Mouse (Mus musculus): ENCODE data around the gene Fmo5.

The Fmo5 gene

DNA sequence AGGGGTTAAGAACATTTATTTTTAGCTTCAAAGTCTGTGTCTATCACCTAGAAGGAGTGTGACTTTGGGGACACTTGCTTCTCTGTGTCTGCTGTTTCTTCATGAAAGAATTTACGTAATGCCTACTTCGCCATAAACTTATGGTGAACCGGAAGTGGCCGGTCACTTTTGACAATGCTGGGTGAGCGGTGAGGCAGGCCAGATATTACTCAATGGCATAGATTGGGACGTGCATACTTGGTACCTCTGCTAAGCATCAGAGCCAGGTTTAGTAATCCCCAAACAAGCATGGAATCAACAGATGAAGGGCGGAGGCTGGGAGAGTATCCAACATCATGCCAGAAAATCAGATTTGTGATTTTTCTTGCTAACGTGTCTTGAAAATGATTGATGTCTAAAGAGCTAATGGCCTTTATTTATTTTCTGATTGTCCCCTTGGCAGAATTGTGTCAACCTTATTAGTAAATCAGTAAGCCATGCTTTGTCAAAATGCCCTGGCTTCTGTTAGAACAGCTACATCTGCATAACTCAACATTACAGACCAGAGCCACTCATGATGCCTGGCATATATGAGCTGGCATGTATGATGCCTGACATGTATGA is 2.8 kb downstream of the Fmo5 start:
- DNase-seq (ENCODE audit: low read depth) = no peak

DNA sequence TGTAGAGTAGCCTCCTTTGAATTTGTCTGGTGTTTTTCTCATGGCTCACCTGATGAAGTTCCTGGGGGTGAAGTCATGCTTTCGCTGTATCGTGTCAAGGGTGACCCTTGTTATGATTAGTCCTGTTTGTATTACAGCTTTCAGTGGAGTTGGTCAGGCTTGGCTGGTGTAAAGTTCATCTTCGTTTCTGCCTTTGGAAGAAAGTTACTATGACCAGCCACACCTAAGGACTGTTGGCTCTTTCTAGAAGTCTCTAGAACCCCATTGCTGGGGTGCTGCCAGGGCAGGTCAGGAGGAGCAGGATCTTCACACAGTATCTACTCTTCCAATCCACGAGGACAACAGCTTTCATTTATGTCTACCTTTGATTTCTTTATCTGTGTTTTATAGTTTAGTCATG is 4.9 kb downstream of the Fmo5 start:
- DNase-seq (ENCODE audit: low read depth) = no peak

DNA sequence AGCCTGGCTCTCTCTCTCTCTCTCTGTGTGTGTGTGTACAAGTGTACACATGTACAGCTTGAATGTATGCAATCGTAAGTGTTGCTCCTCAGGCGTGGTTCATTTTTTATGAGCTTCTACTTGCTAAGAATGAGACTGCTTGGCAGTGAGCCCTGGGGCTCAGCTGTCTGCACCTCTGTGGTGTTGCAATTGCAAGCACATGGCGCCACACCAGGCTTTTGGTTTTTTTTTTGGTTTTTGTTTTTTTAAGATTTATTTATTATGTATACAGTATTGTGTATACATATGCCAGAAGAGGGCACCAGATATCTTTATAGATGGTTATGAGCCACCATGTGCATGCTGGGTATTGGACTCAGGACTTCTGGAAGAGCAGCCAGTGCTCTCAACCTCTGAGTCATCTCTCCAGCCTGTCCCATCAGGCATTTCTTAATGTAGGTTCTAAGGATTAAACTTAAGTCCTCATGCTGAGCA is 5.7 kb downstream of the Fmo5 start:
- DNase-seq (ENCODE audit: low read depth) = no peak

DNA sequence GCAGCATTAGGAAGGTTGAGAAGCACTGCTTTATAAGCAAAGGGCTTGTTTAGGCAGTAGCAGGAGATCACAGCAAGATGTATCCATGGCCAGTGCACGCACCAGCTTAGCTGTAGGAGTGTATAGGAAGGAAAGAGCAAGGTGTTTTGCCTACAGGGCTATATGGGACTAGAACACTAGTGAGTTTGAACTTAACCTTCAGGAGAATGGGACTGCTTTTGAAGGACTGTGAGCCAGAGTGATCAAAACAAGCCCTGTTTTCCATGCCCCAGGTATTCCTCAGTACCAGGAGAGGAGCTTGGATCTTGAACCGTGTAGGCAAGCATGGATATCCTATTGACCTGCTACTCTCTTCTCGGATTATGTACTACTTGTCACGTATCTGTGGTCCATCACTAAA is 12.8 kb downstream of the Fmo5 start:
- DNase-seq (ENCODE audit: low read depth) = no peak

DNA sequence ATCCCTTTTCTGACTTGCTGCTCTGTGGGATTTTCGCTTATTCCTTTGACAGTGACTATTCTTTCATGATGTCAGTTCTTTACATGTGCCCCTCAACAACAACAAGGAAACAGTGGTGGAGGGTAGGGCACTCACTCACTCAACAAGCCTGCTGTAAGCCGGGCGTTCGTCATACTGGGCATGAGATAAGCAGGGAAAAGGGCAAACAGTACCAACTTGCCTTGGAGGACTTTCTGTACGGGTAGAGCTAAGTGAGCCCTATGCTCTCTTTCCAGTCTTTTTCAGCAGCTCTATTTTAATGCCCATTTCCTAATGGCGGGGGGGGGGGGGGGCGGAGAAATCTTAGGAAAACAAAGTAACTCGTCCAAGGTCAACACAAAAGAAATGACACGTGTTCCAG is 13.4 kb downstream of the Fmo5 start:
- DNase-seq (ENCODE audit: low read depth) = no peak

DNA sequence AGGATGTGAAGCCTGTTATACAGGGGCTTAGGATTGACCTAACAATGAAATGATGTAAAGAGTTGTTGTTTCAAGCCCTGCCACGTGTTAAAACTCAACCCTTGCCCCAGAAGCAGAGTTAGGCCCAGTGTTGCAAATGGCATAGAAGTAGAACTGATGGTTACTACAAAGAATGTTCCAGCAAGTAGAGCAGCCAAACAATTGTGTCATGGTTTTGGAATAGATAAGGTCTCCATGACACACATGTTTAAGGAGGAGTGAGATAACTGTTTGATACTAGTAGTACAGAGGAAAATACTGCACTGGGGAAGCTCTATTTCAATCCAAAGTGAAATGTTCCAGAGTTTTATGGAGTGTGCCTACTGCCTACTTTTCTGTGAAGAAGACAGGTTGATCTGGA is 19.9 kb downstream of the Fmo5 start:
- no peak for DNase-seq (ENCODE audit: low read depth)

DNA sequence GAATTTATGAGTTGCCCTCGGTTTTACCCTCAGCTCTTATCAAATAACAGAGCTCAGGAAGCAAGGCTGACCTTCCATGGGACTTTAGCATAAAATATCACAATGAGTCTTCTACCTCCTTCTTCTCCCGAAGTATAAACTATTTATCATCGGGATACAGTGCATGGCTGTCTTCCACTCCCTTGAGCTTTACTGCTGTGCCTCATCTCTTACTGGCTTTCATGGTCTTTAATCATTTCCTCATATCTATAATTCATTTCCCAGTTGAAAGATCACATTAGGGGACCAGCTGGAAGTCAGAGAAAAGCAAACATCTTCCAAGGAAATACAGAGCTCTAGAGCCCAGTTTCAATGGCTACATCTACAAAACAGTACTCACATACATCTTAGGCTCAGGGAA is 20.4 kb downstream of the Fmo5 start:
- no peak for DNase-seq (ENCODE audit: low read depth)

DNA sequence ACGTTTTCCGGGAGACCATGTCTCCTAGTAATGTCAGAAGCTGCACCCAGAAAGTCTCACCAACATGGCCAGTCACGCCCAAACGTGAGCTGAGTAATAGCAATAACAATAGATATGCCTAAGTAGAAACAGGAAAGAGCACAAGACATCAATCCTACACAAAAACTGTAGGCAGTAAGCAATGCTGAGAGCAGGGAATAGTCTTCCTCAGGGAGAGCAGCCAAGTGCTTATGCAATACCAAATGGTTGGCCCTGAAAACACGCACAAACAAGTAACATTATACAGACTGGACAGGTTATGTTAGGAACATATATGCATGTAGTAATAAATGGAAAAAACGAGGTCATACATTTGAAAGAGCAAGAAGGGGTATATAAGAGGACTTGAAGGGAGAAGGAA is 20.9 kb downstream of the Fmo5 start:
- no peak for DNase-seq (ENCODE audit: low read depth)

DNA sequence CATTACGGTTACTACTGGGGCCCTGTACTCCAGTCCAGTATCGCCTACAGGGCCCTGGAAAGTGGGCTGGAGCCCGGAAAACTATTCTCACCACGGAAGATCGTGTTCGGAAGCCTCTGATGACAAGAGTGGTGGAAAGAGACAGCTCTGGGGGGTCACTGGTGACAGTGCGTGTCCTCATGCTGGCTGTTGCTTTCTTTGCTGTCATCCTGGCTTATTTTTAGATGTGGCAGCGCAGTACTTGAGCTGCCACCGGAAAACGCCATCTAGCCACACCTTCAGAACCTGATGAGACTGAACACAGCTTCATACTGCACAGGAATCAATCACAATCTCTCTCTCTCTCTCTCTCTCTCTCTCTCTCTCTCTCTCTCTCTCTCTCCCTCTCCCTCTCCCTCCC is 23.0 kb downstream of the Fmo5 start:
- DNase-seq (ENCODE audit: low read depth) = no peak

DNA sequence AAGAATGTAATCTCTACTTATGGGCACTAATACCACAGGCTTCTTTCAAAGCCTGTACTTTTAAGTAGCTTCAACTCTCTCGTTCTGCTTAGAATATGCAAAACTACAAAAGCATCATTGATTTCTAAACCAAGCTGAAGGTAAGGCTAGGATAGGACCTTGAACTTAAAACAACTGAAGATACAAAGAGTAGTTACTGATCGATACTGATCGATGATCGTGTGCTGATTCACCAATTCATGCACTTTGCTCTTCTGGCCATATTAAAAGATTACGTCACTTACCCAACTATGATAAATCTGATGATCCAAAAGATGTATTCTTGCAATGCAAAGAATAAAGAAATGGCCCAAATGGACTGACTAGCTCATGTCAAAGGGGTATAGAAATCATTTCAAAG is 25.2 kb downstream of the Fmo5 start:
- DNase-seq (ENCODE audit: low read depth) = no peak

DNA sequence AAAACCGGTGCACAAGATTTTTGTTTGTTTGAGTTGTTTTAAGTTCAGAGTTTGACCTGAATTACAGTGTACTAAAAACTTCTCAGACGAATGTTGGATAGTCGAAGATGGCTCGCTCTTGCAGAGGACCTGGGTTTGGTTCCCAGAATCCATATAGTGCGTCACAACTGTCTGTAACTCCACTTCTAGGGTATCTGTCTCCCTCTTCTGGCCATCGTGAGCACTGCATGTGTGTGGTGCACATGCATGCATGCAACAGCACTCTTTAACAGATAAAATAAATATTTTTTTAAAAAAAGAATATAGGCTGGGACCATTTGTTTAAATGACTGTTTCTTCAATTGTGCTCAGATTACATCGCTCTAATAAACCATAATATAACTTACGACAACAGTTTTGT is 26.3 kb downstream of the Fmo5 start:
- DNase-seq (ENCODE audit: low read depth) = peak; percentile 11

DNA sequence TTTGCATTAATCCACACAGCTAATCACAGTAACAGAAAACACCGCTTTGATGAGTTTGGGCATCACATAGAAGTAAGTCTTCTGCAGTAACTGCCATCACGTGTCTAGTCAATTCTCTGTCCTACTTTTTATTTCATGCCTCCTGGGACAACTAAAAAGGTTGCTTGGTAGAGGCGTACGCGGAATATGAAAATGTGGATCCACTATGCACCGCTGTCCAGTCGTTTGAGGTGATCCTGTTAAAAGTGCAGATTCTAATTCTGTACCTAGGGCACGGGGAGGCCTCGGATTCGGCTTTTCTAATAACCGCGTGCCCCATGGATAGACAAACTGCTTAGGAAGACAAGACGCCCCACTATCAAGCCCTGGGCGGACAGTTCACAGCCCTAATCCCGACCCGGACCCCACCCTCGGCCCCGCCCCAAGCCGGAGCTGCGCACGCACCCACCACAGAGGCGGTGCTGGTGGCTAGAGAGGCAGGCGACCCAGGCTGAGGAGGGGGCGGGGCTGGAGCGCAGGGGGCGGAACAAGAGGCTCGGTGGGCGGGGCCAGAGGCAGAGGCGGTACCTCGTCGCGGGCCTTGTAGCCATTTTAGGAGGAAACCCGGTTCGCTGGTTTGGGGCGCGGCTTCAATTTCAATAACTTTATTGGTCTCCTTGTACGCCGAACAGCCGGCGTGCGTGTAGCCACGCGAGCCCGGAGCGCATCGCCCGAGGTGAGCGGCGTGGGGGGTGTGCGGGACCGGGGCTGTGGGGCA is 29.2 kb downstream of the Fmo5 start, which contains the start of gene Prkab2:
Gene Prkab2 (plus strand): TSS at position 539 of the 757 bp plus-strand sequence.
- peak; percentile 92 for DNase-seq (ENCODE audit: low read depth)

DNA sequence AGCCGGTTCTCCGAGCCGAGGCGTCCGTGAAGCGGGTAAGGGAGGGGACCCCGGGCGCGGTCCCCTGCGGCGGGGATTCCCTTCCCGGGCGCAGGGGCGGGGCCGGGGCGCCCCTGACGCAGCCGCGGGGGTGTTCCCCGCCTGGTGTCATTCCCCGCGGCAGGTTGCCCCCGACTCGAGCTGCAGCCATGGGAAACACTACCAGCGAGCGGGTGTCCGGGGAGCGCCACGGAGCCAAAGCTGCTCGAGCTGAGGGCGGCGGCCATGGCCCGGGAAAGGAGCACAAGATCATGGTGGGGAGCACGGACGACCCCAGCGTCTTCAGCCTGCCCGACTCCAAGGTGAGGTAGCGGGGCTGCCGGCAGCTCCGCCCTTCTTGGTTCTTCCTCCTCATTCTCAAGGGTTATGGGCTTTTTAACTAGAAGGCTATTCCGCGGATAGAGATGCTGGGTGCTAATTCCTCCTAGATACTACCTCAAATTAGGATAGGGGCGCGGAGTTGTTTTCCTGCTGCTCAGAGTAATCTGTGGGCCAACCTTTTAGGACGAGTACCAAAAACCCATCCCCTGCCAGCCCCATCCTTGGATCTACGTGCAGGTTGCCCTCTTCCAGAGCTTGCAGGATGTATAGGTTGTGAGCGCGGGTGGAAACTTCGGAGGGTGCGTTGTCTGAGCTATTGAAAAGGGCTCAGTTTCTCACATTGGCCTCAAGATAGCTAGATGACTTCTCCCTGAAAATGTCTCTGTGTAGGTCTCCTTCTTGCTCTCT is 30.0 kb downstream of the Fmo5 start:
- DNase-seq (ENCODE audit: low read depth) = peak; percentile 48

DNA sequence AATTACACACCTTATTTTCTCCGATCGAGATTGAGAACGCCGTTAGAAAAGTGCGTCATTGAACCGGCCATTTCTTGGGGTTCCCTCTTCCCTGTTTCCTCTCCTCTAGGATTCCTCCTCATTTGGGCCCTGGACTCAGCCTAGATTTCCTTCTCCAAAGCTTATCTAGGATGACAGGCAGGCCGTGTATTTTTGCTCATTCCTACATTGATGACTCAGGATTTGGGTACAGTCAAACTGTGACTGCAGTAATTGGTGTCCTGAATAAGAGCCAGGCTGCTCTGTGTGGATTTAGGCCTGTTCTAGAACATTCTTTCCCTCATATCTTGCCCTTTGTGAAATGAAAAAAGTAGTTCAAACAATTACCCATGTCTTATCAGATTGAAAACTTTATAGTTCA is 31.1 kb downstream of the Fmo5 start:
- DNase-seq (ENCODE audit: low read depth) = no peak

DNA sequence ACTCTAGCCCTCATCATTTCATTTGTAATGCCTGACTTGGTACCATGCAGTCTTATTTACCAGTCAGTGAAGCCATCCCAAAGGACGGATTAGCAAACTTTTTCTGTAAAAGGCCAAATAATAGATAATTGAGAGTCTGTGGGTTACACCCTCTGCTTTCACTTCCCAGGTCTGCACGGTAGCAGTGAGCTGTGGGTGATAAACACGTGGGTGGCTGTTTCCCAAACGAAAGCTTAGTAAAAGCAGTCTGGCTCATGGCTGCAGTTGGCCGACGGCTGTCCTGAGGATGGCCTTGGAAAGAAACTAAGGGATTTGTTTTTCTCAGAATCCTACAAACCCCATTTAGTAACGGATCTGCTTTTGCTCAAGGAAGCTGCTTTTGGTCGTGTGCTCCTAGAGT is 32.6 kb downstream of the Fmo5 start:
- no peak for DNase-seq (ENCODE audit: low read depth)

DNA sequence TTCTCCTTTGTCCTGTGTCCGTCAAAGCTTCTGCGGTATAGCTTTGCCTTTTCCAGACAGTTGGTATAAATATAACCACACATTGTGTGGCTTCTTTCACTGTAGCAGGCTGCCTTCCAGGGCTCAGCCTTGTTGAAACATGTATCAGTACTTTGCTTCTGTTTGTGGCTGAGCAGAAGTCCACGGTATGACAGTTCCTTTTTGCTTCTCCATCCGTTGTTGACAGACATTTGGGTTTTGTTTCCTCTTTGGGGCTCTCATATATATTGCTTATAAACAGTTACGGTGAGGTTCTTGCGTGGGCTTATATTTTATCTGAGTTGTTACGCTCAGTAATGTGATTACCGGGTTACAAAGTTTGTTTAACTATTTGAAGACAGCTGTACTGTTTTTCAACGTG is 36.9 kb downstream of the Fmo5 start:
- DNase-seq (ENCODE audit: low read depth) = no peak

DNA sequence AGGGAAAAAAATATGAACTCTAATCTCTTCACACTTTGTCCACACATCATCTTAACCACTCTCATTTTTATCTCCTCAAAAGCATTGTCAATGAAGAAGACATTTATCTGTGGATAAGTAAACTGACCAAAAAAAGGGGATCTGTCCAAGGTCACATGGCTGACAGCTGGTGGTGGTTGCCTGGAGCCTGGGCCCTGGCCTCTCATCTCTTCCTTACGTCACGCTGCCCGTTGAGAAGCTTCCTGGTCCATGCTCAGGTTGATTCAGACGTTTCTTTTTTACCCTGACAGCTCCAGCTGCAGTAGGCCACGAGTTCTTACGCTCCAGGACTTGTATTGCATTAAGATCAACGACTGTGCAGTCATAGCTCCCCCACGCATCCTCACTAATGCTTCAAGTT is 37.5 kb downstream of the Fmo5 start:
- no peak for DNase-seq (ENCODE audit: low read depth)

DNA sequence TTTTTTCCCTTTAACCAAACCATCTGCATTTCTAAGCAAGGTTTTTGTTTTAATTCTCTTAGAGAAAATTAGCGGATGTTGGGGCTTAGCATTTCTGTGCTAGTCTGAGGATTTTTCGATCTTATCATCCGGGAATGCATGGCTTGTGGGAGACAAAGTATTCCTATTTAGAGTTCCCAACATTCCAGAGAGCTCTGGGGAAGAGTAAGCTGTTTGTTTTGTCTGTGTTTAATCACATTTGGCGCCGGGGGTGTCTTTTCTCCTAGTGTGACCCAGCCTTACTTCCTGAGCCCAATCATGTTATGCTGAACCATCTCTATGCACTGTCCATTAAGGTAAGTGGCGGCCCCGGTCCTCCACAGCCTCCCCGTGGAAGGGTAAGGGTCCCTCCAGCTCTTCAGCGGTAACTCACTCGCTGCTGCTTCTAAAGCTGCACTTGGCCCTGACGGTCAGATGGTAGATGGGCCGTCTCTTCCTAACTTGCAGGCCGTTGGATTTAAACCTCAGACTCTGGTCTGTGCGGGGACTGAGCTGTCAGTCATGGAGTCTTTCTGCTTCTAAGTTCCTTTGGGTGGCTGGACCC is 38.6 kb downstream of the Fmo5 start:
- DNase-seq (ENCODE audit: low read depth) = no peak

DNA sequence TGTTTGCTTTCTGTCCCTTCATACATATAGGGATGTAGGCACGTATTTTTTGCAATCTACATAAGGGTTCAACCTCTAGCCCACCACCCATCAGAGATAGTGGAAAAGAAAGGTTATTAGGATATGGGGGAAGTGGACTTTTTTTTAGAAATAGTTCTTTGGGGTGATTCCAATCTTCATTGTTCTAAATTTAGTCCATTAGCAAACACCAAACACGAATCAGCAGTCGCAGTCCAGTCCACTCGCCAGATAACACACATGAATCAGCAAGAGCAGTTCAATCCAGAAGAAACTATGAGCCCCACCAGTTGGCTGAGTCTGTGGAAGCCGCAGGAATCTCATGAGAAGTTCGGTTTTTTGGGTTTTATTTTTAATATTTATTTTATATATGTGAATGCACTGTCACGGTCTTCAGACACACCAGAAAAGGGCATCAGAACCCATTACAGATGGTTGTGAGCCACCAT is 46.1 kb downstream of the Fmo5 start, which contains the start of gene Gm17651:
Gene Gm17651 (minus strand): TSS at position 51 of the 467 bp plus-strand sequence.
- DNase-seq (ENCODE audit: low read depth) = no peak

DNA sequence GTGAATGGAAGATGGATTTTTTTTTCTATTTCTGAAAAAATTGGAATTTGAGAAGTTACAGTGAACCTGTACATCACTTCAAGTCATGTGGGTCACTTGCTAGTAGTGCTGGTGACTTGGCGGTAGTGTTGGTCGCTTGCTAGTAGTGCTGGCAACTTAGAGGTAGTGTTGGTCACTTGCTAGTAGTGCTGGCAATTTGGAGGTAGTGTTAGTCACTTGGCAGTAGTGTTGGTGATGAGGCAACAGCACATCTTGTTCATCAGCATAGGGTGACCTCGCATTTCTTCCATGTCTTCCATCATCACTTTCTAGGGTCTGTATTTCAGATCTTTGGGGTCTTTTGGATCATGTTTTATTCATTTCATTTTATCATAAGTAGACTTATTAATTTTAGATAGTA is 47.5 kb downstream of the Fmo5 start:
- DNase-seq (ENCODE audit: low read depth) = no peak

DNA sequence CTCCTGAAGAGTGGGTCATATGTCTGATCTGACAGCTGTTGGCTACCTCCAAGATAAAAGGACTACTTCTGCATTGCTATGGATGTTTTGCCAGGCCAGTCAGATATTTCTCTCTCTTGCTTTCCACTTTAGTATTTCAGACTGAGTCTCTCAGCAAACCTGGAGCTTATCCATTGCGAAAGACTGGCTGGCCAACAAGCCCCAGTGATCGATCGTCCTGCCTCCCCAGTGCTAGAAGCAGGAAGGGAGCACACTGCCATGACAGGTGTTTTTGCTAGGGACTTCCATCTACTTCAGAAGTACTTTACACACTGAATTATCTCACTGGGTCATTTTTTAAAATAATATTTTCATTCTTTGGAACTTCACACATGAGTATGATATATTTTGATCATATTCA is 49.8 kb downstream of the Fmo5 start:
- DNase-seq (ENCODE audit: low read depth) = no peak

DNA sequence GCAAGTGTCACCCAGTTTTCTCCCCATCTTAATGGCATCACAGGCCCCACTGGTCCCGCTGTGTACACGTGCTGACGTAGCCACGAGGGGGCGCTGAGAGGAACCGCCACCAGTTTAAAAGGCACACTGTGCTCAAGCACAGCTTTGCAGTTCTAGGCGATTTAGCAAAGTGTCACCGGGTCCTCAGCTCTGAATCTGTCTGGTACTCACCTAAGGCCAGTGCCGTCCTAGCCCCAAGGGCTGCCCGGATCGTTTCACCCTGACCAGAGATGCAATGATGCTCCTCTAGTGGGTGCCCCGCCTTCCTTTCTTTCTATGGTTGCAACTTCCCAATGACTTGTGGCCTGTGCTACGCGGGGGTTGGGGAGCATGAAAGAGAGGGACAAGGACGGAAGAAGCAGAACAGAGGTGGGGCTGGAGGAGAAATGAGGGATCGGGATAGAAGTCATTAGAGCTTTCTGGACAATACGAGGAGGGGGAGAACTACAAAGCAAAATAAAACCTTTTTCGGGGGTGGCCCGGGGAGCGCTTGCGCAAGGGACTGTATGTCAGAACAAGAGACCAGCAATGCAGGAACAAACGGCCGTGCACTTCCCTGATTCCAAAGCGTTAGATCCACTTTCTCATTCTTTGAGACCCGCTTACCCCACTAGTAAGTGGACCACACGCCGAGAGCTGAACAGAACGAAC is 52.2 kb downstream of the Fmo5 start:
- peak; percentile 67 for DNase-seq (ENCODE audit: low read depth)

Measured in c-Kit-positive CD71-positive TER-119-negative erythroid progenitor cells, embryonic 14.5 days (primary cell).